Mouse (Mus musculus) midbrain, embryonic 13.5 days (tissue): ENCODE data around the gene Cnnm2. TPM values are rescaled to one million over a fixed set of nuclear protein-coding genes. Genes with fewer than 3 reads are reported as not detected.
"Not testable (repeated sequence)": the region's sequence is repeated elsewhere in the genome, so short reads cannot be mapped to it uniquely, and the experiment has no call there.

Experiments
- ATAC-seq: fragments of 200-750 bp; cut with Nextera tagmentation; 2 replicates; pipeline ENCODE4 v1.8.0; 2017; ENCODE audit warnings: mild to moderate bottlenecking, moderate TSS enrichment, moderate library complexity
- H3K27ac ChIP-seq: fragments of 300-500 bp; sonication (generic); 2 replicates; pipeline ENCODE4 v1.5.1; 2015; ENCODE audit warnings: inconsistent platforms, mild to moderate bottlenecking, moderate library complexity
- H3K27me3 ChIP-seq: fragments of 300-500 bp; sonication (generic); 2 replicates; pipeline ENCODE4 v1.6.1; 2015; ENCODE audit warnings: mild to moderate bottlenecking, inconsistent platforms
- H3K36me3 ChIP-seq: fragments of 300-500 bp; sonication (generic); 2 replicates; pipeline ENCODE4 v1.6.1; 2015; ENCODE audit warnings: mild to moderate bottlenecking, inconsistent platforms
- H3K4me1 ChIP-seq: fragments of 300-500 bp; sonication (generic); replicated peaks from 2 replicates; pipeline ENCODE4 v1.6.1; 2015; ENCODE audit warnings: inconsistent platforms
- H3K4me2 ChIP-seq: fragments of 300-500 bp; sonication (generic); replicated peaks from 2 replicates; pipeline ENCODE4 v1.6.1; 2015; ENCODE audit warnings: moderate library complexity, mild to moderate bottlenecking, inconsistent platforms
- H3K4me3 ChIP-seq: fragments of 300-500 bp; sonication (generic); replicated peaks from 2 replicates; pipeline ENCODE4 v1.5.1; 2015; ENCODE audit warnings: mild to moderate bottlenecking, inconsistent platforms
- H3K9ac ChIP-seq: fragments of 300-500 bp; sonication (generic); replicated peaks from 2 replicates; pipeline ENCODE4 v1.6.1; 2015; ENCODE audit warnings: mild to moderate bottlenecking, inconsistent platforms
- H3K9me3 ChIP-seq: fragments of 300-500 bp; sonication (generic); 2 replicates; pipeline ENCODE4 v1.6.1; 2016; ENCODE audit warnings: mild to moderate bottlenecking, inconsistent platforms
- WGBS: fragments of 180-500 bp; shearing (Covaris S2); methylation state at CpG from one replicate; pipeline ENCODE4 v1.1.7; 2015; 5-methylcytosine and 5-hydroxymethylcytosine counted together
- polyA plus RNA-seq: library from polyadenylated mRNA; unstranded; fragments of >200 nt; fragmentation: Nextera tagmentation; extraction: Ambion mirVana; gene quantifications from 2 replicates; pipeline ENCODE4 v1.2.1, GENCODE M21; 2015

Gene Cnnm2
- polyA plus RNA-seq, 1 experiment from 2014 or later = 7.5 TPM

DNA sequence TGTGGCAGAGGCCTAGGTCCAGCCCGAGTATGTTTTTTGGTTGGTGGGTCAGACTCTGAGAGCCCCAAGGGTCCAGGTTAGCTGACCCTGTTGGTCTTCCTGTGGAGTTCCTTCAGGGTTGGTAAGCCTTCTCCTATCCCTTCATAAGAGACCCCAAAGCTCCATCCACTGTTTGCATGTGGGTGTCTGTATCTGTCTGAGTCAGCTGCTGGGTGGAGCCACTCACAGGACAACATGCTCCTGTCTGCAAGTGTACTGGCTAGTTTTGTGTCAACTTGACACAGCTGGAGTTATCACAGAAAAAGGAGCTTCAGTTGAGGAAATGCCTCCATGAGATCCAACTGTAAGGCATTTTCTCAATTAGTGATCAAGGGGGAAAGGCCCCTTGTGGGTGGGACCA lies 17.7 kb downstream of the Cnnm2 start:
- ATAC-seq = not testable (repeated sequence)
- 100% methylated on average over 1 of the region's 1 CpGs for WGBS

DNA sequence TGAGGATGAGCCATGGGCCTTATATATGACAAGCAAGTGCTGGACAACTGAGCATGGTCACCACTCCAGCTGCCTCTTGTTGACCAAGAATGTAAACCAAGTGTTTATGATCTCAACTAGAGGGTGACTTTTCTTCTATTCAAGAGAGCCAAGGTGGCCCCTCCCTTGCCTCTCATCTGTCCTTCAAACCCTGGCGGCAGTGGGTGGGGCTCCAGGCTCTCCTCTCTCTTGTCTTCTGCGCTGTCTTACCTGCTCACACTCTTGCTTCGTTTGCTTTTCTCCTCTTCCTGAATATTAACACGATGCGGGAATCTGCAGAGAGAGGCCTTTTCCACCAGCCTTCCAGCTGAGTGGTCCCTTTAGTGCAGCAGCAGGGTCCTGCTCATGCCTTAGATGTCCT lies 22.6 kb downstream of the Cnnm2 start:
- no peak for ATAC-seq
- Histone ChIP-seq H3K4me2 (no peak overlapping the region), H3K36me3 (no peaks in the 10 kb centered on the region), H3K4me3 (no peak overlapping the region), H3K27me3 (no peaks in the 10 kb centered on the region), H3K9ac (no peak overlapping the region), H3K27ac (no peak overlapping the region), H3K9me3 (no peaks in the 10 kb centered on the region), H3K4me1 (peaks cover 7% of the 10 kb centered on the region; the same call in 1 of the 2 replicates)
- WGBS = 66% methylated on average over 5 of the region's 5 CpGs

More for the DNA sequence above, 17.7 kb downstream of the Cnnm2 start:
- not testable (repeated sequence) for H3K27ac ChIP-seq, H3K27me3 ChIP-seq, H3K4me3 ChIP-seq, H3K36me3 ChIP-seq, H3K9me3 ChIP-seq, H3K4me2 ChIP-seq, H3K9ac ChIP-seq, H3K4me1 ChIP-seq

DNA sequence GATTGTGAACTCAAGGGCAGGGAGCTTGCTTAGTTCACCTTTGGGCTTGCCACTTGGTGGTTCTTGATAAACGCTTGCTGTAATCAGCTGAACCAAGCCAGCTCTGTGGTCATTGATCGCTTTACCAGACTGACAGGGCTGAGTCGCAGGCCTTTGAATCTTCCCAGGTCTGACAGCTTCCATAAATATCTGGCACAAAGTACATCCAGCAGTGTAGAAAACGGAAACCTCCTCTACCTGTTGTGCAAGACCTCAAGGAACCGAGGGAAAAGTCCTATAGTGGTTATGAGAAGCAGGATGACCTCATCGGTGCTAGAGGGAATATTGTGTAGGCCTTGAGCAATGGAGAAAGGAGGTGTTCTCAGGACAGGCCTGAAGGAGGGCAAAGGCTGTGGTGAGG lies 23.1 kb downstream of the Cnnm2 start:
- Histone ChIP-seq H3K36me3 (no peaks in the 10 kb centered on the region), H3K9me3 (no peaks in the 10 kb centered on the region), H3K4me3 (no peak overlapping the region), H3K4me2 (no peak overlapping the region), H3K27me3 (no peaks in the 10 kb centered on the region), H3K9ac (no peak overlapping the region), H3K4me1 (peaks cover 7% of the 10 kb centered on the region; the same call in 1 of the 2 replicates), H3K27ac (no peak overlapping the region)
- no peak for ATAC-seq
- 90% methylated on average over 6 of the region's 6 CpGs for WGBS

DNA sequence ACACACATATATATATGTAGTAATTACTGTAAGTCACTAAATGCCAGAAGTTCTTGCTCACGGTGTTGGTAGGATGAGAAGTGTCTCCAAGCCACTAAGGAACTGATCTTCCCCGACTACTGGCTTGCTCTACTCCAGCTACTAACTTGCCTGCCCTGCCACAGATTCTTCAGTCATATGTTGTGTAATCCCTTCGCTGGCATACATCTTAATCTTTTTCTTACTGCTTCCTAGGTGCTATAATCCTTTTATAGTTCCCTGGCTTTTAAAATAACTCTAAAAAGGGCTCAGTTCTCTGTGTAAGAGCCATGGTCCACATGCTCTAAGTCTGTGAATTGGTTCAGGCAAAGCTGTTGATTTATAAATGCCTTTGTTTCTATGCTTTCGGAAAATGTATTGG lies 24.2 kb downstream of the Cnnm2 start:
- Histone ChIP-seq H3K4me1 (peaks cover 7% of the 10 kb centered on the region; the same call in 1 of the 2 replicates), H3K36me3 (no peaks in the 10 kb centered on the region), H3K9ac (no peak overlapping the region), H3K4me2 (no peak overlapping the region), H3K4me3 (no peak overlapping the region), H3K27ac (no peak overlapping the region), H3K9me3 (no peaks in the 10 kb centered on the region), H3K27me3 (no peaks in the 10 kb centered on the region)
- WGBS = 79% methylated on average over 4 of the region's 4 CpGs
- no peak for ATAC-seq

GRCm38 (mm10) chr19:46789782-46790181 lies 28.4 kb downstream of the Cnnm2 start:
- WGBS = 95% methylated on average over 1 of the region's 1 CpGs
- H3K4me2 ChIP-seq = no peak overlapping the region
- H3K36me3 ChIP-seq = no peaks in the 10 kb centered on the region
- no peaks in the 10 kb centered on the region for H3K9me3 ChIP-seq
- peaks cover 20% of the 10 kb centered on the region for H3K4me1 ChIP-seq
- no peak for ATAC-seq
- H3K4me3 ChIP-seq = no peak overlapping the region
- no peak overlapping the region for H3K27ac ChIP-seq
- no peak overlapping the region for H3K9ac ChIP-seq
- H3K27me3 ChIP-seq = no peaks in the 10 kb centered on the region

GRCm38 (mm10) chr19:46791360-46791759 lies 30.0 kb downstream of the Cnnm2 start:
- H3K4me1 ChIP-seq = peaks cover 14% of the 10 kb centered on the region
- H3K9me3 ChIP-seq = no peaks in the 10 kb centered on the region
- H3K27me3 ChIP-seq = no peaks in the 10 kb centered on the region
- H3K36me3 ChIP-seq = no peaks in the 10 kb centered on the region
- H3K4me3 ChIP-seq = no peak overlapping the region
- no peak overlapping the region for H3K9ac ChIP-seq
- no peak for ATAC-seq
- no peak overlapping the region for H3K27ac ChIP-seq
- WGBS = 91% methylated on average over 7 of the region's 7 CpGs
- no peak overlapping the region for H3K4me2 ChIP-seq

DNA sequence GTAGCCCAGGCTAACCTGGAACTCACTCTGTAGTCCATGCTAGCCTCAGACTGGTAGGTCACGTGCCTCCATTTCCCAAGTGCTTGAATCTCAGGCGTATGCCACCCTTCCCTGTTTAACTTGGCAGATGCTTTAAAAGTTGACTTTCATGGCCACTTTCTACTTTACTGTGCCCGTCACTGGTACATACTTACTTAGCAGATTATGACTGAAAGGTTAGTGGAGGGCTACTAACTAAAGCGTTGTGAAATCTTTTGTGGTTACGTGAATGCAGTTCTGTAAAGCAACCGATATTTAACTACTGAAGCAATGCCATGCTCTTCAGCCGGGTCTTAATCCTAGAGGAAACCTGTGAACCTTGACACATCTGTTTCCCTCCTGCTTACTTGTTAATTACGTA lies 30.5 kb downstream of the Cnnm2 start:
- H3K9me3 ChIP-seq = no peaks in the 10 kb centered on the region
- peaks cover 14% of the 10 kb centered on the region for H3K4me1 ChIP-seq
- no peak overlapping the region for H3K4me3 ChIP-seq
- no peak overlapping the region for H3K9ac ChIP-seq
- no peaks in the 10 kb centered on the region for H3K27me3 ChIP-seq
- WGBS = 63% methylated on average over 8 of the region's 8 CpGs
- H3K36me3 ChIP-seq = no peaks in the 10 kb centered on the region
- H3K4me2 ChIP-seq = no peak overlapping the region
- no peak for ATAC-seq
- H3K27ac ChIP-seq = no peak overlapping the region

DNA sequence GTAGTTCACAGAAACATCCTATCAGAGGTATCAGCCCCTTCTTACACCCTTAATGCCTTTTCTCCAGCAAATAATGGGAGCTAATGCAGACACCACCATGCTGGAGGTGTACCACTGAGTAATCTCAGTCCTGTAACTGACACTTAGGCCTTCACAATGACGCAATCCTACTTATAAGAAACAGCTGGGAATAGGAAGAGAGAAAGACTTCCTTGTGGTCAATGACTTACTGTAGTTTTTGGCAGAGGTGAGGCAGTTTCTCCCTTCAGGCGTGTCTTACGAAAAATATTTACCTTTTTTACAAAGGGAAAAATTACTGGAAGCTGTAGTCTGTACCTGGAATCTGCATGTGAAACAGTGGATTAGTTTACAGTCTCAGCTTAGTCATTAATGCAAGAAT lies 31.1 kb downstream of the Cnnm2 start:
- no peaks in the 10 kb centered on the region for H3K27me3 ChIP-seq
- H3K9me3 ChIP-seq = no peaks in the 10 kb centered on the region
- 91% methylated on average over 3 of the region's 3 CpGs for WGBS
- H3K4me1 ChIP-seq = peaks cover 14% of the 10 kb centered on the region
- no peak overlapping the region for H3K27ac ChIP-seq
- no peaks in the 10 kb centered on the region for H3K36me3 ChIP-seq
- ATAC-seq = no peak
- no peak overlapping the region for H3K4me3 ChIP-seq
- no peak overlapping the region for H3K9ac ChIP-seq
- H3K4me2 ChIP-seq = no peak overlapping the region

GRCm38 (mm10) chr19:46794181-46794580 lies 32.8 kb downstream of the Cnnm2 start:
- WGBS = 80% methylated on average over 8 of the region's 8 CpGs
- no peak overlapping the region for H3K4me3 ChIP-seq
- no peak overlapping the region for H3K9ac ChIP-seq
- no peak overlapping the region for H3K4me2 ChIP-seq
- no peak for ATAC-seq
- H3K27me3 ChIP-seq = no peaks in the 10 kb centered on the region
- H3K4me1 ChIP-seq = peaks cover 14% of the 10 kb centered on the region
- no peaks in the 10 kb centered on the region for H3K36me3 ChIP-seq
- H3K9me3 ChIP-seq = no peaks in the 10 kb centered on the region
- H3K27ac ChIP-seq = no peak overlapping the region

DNA sequence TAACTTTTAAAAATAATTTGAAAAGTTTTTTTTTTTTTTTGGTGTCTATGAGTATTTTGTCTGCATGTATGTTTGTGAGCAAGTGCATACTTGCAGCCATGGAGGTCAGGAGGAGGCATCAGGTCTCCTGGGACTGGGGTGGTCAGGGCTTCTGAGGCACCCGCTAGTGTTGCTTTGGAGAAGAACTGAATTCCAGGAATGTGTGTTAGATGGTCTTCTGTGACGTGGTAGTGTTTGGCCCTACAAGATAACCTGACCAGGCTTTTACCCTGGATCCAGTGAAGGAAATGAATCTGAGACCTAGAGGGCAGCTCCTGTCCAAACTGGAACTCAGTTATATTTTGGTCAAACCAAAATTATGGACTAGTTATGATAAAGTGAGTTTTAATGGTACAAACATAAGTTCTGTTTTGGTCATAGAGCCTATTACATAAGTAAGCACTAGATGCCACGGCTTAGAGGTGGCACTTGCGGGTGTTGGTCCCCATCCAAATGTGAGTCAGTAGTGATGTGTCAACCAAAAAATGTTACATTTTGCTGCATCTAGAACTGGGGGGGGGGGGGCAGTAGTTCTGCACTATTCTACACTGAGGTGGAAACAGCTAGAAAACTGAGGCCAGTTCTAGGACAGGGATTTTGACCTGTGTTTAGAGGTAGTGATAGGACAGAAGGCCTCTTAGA lies 38.6 kb downstream of the Cnnm2 start:
- no peak for ATAC-seq
- 92% methylated on average over 4 of the region's 4 CpGs for WGBS
- 0 out of 2 replicates have a peak, but pooled peaks cover 4% of the 10 kb centered on the region for H3K4me1 ChIP-seq
- H3K27ac ChIP-seq = no peak overlapping the region
- no peak overlapping the region for H3K4me3 ChIP-seq
- H3K4me2 ChIP-seq = no peak overlapping the region
- H3K36me3 ChIP-seq = no peaks in the 10 kb centered on the region
- H3K9me3 ChIP-seq = no peaks in the 10 kb centered on the region
- H3K9ac ChIP-seq = no peak overlapping the region
- H3K27me3 ChIP-seq = no peaks in the 10 kb centered on the region

GRCm38 (mm10) chr19:46801492-46801891 lies 40.1 kb downstream of the Cnnm2 start:
- no peak overlapping the region for H3K9ac ChIP-seq
- H3K4me1 ChIP-seq = peaks cover 10% of the 10 kb centered on the region
- 84% methylated on average over 7 of the region's 7 CpGs for WGBS
- no peak for ATAC-seq
- H3K9me3 ChIP-seq = no peaks in the 10 kb centered on the region
- no peak overlapping the region for H3K4me2 ChIP-seq
- H3K27ac ChIP-seq = no peak overlapping the region
- H3K36me3 ChIP-seq = no peaks in the 10 kb centered on the region
- H3K27me3 ChIP-seq = no peaks in the 10 kb centered on the region
- no peak overlapping the region for H3K4me3 ChIP-seq

GRCm38 (mm10) chr19:46802306-46802705 lies 40.9 kb downstream of the Cnnm2 start:
- Histone ChIP-seq H3K4me3 (no peak overlapping the region), H3K27me3 (no peaks in the 10 kb centered on the region), H3K9ac (no peak overlapping the region), H3K4me2 (no peak overlapping the region), H3K9me3 (no peaks in the 10 kb centered on the region), H3K4me1 (peaks cover 11% of the 10 kb centered on the region), H3K27ac (no peak overlapping the region), H3K36me3 (no peaks in the 10 kb centered on the region)
- no peak for ATAC-seq
- 54% methylated on average over 9 of the region's 9 CpGs for WGBS

- Histone ChIP-seq H3K4me3 (no peak overlapping the region), H3K4me2 (no peak overlapping the region), H3K27me3 (no peaks in the 10 kb centered on the region), H3K36me3 (no peaks in the 10 kb centered on the region), H3K9me3 (no peaks in the 10 kb centered on the region), H3K4me1 (peaks cover 11% of the 10 kb centered on the region), H3K27ac (no peak overlapping the region), H3K9ac (no peak overlapping the region)
- 73% methylated on average over 2 of the region's 2 CpGs for WGBS
- no peak for ATAC-seq
Measured at GRCm38 (mm10) chr19:46803732-46804131, 42.3 kb downstream of the Cnnm2 start.
